Mouse (Mus musculus) cerebellum, adult 11-12 months (tissue): ENCODE measurements around the gene Sdhaf2.

Experiments
- DNase-seq: peaks from one replicate; pipeline ENCODE4 v3.0.0; 2022

Sdhaf2 gene

DNA sequence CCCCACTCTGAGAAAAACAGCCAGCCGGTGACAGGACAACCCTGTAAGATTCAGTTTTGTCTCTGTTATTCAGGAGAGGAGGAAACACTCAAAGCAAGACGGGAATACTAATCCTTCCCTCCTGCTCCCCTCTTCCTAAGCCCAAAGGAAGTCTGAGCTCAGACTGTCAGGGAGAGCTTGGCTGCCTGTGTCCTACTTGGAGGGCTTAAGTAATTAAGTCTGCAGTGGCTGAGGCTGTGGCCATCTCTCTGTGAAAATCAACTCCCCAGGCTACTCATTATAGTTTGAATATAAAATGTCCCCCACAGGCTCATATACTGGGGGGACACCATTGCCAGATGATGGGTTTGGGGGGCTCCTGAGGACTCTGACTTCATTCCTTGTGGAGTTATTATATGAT lies 29.0 kb downstream of the Sdhaf2 start:
- no peak for DNase-seq

- DNase-seq = no peak
Measured at GRCm38 (mm10) chr19:10495670-10496069, 30.3 kb downstream of the Sdhaf2 start.

GRCm38 (mm10) chr19:10486264-10486738 lies 39.6 kb downstream of the Sdhaf2 start:
- DNase-seq = peak; percentile 47

- no peak for DNase-seq
Measured at GRCm38 (mm10) chr19:10482703-10483102, 43.2 kb downstream of the Sdhaf2 start, which contains the start of gene Ppp1r32. Gene Ppp1r32, minus strand, starts transcription at chr19:10482928.

DNA sequence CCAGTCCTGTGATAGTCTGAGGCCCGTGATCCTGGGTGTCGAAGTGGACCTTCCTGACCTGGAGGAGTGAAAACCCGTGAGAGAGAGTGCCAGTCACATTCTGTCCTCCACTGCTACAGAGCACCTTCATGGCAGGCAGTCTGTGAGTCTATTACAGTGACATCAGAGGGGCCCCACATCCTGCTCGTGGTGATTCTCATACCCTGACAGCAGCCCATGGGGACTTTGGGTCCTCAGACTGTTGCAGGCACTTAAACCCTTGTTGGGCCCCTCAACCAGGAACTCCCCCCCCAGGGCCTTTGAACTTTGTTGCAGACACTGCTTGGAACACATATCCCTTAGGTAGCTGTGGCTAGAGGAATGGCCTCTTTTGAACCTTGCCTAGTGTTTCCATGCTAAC lies 46.4 kb downstream of the Sdhaf2 start:
- DNase-seq = no peak

DNA sequence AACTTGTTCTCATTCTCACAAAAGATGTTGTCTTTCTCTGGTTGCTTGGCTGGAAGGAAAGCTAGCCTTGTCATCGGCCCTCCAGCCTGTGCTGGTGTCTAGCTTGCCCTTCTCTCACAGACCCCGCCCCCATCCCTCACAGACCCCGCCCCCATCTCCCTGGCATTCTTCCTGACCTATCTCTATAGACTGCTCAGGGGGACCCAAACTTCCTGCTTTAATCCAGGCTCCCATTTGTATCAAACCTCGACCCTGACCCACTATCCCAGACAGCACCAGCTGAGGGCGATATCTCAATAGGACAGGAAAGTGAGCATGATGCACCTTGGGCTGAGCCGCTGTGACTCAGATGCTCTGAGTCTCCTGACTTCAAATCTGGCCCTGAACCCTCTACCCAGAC lies 52.2 kb downstream of the Sdhaf2 start:
- no peak for DNase-seq

- DNase-seq = no peak
Measured at GRCm38 (mm10) chr19:10472958-10473357, 53.0 kb downstream of the Sdhaf2 start.

DNA sequence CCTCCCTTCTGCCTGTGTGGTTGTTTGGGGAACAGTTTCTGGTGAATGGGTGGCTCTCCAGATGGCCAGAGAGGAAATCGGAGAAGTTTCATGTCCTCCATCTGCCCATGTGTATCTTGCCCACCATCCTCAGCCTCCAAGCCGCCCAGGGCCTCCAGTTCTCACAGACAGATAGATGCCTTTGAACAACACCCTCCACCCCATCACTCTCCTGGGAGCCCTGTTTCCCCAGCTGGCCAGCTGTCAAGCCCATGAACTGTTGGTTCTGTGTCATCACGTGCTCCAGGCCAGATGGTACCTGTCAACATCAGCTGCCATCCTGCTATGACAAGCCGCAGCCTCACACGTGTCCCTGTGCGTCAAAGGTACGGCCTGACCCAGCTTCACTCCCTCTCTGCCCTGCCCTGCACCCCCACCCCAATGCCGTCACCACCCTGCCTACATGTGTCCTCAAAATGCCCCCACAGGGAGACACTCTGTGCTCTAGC lies 56.7 kb downstream of the Sdhaf2 start:
- no peak for DNase-seq

DNA sequence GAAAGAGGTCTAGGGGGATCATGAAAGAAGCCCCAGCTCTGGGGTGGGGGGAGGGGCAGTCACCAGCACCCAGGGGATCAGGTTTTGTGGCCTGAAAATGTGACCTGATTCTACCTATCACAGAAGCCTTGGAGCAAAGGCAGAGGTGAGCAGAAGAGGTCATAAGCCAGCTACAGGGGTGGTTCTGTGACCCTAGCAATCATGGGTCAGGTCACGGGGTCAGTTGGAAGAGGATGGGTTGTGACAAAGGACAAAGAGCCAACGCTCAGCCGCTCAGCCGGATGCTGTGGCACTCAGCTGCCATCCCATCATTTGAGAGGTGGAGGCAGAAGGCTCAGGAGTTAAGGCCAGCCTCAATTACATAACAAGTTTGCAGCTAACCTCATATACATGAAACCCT lies 61.5 kb downstream of the Sdhaf2 start:
- DNase-seq = no peak

DNA sequence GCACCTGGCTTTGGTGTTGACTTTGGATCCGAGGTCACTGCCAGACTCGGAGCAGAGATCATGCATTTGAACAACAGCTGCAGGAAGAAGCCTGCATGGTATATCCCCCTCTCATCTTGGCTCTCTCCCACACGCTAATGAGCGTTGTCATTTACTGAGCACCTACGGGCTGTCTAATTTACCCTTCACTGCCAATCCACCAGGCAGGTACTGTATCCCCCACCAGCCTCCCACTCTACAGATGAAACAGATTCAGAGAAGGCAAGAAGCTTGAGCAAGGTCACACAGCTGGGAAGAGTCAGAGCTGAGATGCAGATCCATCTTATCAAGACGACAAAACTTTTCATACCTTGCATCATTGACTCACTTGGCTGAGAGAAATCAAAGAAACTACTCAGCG lies 64.4 kb downstream of the Sdhaf2 start:
- no peak for DNase-seq

DNA sequence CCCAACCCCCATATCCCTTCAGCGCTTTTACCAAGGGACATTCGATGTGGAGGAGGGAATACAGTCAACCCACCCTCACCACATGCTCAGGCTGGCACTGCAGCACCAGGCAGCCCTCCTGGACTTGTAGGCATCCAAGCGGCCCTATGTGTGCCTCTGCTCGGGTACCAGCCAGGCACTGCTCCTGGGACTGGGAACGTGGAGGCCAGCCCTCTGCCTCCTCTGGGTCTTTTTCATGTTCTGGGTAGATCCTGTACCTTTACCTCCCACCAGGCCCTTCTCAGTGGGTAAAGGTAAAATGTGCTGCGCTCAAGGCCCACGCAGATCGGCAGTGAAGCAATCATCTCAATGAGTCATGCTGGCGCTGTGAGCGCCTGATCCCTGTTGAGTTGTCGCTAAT lies 66.0 kb downstream of the Sdhaf2 start:
- DNase-seq = no peak

- DNase-seq = no peak
Measured at GRCm38 (mm10) chr19:10458096-10458495, 67.8 kb downstream of the Sdhaf2 start.

- DNase-seq = no peak
Measured at GRCm38 (mm10) chr19:10457484-10457800, 68.5 kb downstream of the Sdhaf2 start.

- DNase-seq = no peak
Measured at GRCm38 (mm10) chr19:10456752-10457483, 69.0 kb downstream of the Sdhaf2 start, which contains the start of gene Lrrc10b. Gene Lrrc10b, minus strand, starts transcription at chr19:10457473.

DNA sequence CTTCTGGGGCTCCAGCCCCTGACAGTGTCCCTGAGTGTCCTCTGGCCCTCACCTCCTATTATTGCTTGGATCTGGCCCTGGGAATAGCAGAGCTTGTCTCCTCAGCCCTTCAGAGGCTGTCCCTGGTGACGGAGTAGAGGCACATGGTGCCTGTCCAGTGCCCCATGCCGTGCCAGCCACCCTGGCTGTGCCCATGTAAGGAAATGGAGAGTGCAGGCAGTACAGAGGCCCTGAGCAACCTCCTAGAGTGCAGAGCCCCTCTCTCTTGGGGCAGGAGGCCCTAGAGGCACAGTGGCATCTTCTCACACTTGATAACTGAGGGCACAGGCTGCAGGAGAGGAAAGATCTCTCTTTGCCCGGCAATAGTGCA lies 70.5 kb downstream of the Sdhaf2 start:
- no peak for DNase-seq

- no peak for DNase-seq
Measured at GRCm38 (mm10) chr19:10454718-10455436, 71.1 kb downstream of the Sdhaf2 start.
